ENCODE assay signal across 9 mouse cellular contexts in the genomic region with DNA sequence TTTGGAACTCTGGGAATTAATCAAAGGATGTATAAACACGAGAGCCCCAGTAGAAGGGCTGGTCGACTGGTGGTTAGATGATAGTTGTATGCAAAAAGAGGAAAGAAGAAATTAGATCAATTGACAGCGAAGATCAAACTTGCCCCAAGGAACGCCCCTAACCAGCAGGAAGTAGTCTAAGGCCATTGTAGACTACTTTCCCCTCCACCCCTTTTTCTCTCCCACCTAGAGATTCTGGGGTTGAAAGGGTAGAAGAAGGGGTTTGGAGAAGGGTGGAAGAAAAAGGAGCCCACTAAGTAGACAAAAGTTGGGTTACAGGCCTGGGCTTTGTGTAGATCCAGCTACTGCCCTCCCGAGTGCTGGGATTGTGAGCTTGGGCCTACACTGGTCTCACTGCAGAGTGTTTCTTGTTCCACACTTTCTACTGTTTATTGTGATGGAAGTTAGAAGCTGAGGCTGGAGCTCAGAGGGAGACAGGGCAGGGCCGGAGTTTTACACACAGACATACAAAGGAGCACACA.
DNase-seq lines count a peak whose midpoint lies in the region; ATAC-seq and TF ChIP-seq lines count a peak whose summit lies in the region.
"Had no signal": no experiment of that assay in that cellular context is flagged by ENCODE, and none has a peak within 500 bp of the region (broad histone marks: within the 10 kb centered on the region; RNA-seq: fewer than 3 reads in every experiment).

No protein-coding gene starts in this region.

- H3K9me3 ChIP-seq in heart, embryonic 13.5 days = no peaks in the 10 kb centered on the region
- H3K9me3 ChIP-seq in lung, postnatal 0 days (ENCODE audit: low read length) = no peaks in the 10 kb centered on the region
- H3K9me3 ChIP-seq: megakaryocyte, embryonic 14.5 days had no signal

- WGBS in heart, embryonic 13.5 days = 62% methylated on average over 6 of the region's 6 CpGs
- 68% methylated on average over 6 of the region's 6 CpGs for WGBS in lung, postnatal 0 days
- 60% methylated on average over 6 of the region's 6 CpGs for WGBS in bone marrow, adult 2 months
- WGBS in small intestine, adult 2 months = 81% methylated on average over 6 of the region's 6 CpGs

- DNase-seq in heart, postnatal 14 days = no peak
- no peak for DNase-seq in lung, postnatal 0 days (ENCODE audit: low spot score)
- no peak for DNase-seq in lung, postnatal 4 days
- DNase-seq in layer of hippocampus, adult 11-12 months (ENCODE audit: low spot score) = no peak
- no peak for DNase-seq in right cerebral cortex, postnatal 4 days

- no peak for TF ChIP-seq EP300 in lung, postnatal 0 days (IDR thresholded peaks at IDR 0.05)

- H3K4me3 ChIP-seq in heart, embryonic 13.5 days = no peak overlapping the region
- no peak overlapping the region for H3K4me3 ChIP-seq in lung, postnatal 0 days (ENCODE audit: low read depth, low read length)
- H3K4me3 ChIP-seq in bone marrow, adult 2 months (replicated peaks; ENCODE audit: control insufficient read depth, low read depth, low read length) = no peak overlapping the region
- no peak overlapping the region for H3K4me3 ChIP-seq in small intestine, adult 2 months (ENCODE audit: low read depth, low read length)

- H3K4me1 ChIP-seq in heart, embryonic 13.5 days = peaks cover 27% of the 10 kb centered on the region
- H3K4me1 ChIP-seq in lung, postnatal 0 days (ENCODE audit: insufficient read depth, low read depth, low read length) = peaks cover 11% of the 10 kb centered on the region; the same call in 1 of the 2 replicates
- H3K4me1 ChIP-seq in bone marrow, adult 2 months (ENCODE audit: control insufficient read depth, insufficient read depth, low read length) = peaks cover 2% of the 10 kb centered on the region; the same call in 1 of the 2 replicates
- peaks cover 11% of the 10 kb centered on the region; the same call in 1 of the 2 replicates for H3K4me1 ChIP-seq in small intestine, adult 2 months (ENCODE audit: control insufficient read depth, insufficient read depth, insufficient read length, low read length)

- ATAC-seq in heart, embryonic 13.5 days (ENCODE audit: extremely low read depth, insufficient number of reproducible peaks, low FRiP score, low TSS enrichment) = no peak
- no peak for ATAC-seq in lung, postnatal 0 days

- H3K36me3 ChIP-seq in heart, embryonic 13.5 days = no peaks in the 10 kb centered on the region
- no peaks in the 10 kb centered on the region for H3K36me3 ChIP-seq in lung, postnatal 0 days (ENCODE audit: insufficient read depth, low read length)
- no peaks in the 10 kb centered on the region for H3K36me3 ChIP-seq in small intestine, adult 2 months (ENCODE audit: control insufficient read depth, insufficient read depth, low read length)

- no peak for TF ChIP-seq POLR2A in bone marrow, adult 2 months (IDR thresholded peaks at IDR 0.05; ENCODE audit: borderline replicate concordance, control insufficient read depth, low read depth, low read length)
- no peak for TF ChIP-seq POLR2A in small intestine, adult 2 months (IDR thresholded peaks at IDR 0.05; ENCODE audit: low read depth, low read length)

- peaks cover 3% of the 10 kb centered on the region for H3K27me3 ChIP-seq in heart, embryonic 13.5 days (replicated peaks)
- H3K27me3 ChIP-seq in lung, postnatal 0 days (replicated peaks; ENCODE audit: insufficient read depth, low read length) = no peaks in the 10 kb centered on the region
- H3K27me3 ChIP-seq in small intestine, adult 2 months (ENCODE audit: control insufficient read depth, insufficient read depth, low read length) = no peaks in the 10 kb centered on the region
- H3K27me3 ChIP-seq: megakaryocyte, embryonic 14.5 days had no signal

- TF ChIP-seq CTCF in lung, postnatal 0 days (IDR thresholded peaks at IDR 0.05) = no peak
- no peak for TF ChIP-seq CTCF in bone marrow, adult 2 months (IDR thresholded peaks at IDR 0.05; ENCODE audit: control insufficient read depth, insufficient read depth, low read length)
- no peak for TF ChIP-seq CTCF in small intestine, adult 2 months (IDR thresholded peaks at IDR 0.05; ENCODE audit: extremely low read depth, insufficient read length, insufficient replicate concordance, low read depth, low read length)

- H3K4me2 ChIP-seq in heart, embryonic 13.5 days = peak overlapping the region; percentile 72
- H3K4me2 ChIP-seq in lung, postnatal 0 days (replicated peaks; ENCODE audit: low read depth, low read length) = no peak overlapping the region

- no peak overlapping the region for H3K9ac ChIP-seq in heart, embryonic 13.5 days
- H3K9ac ChIP-seq in lung, postnatal 0 days (replicated peaks; ENCODE audit: low read depth) = no peak overlapping the region

- peak overlapping the region; percentile 40; the same call in 1 of the 2 replicates for H3K27ac ChIP-seq in heart, embryonic 13.5 days (replicated peaks)
- peak overlapping the region; percentile 47; the same call in 1 of the 2 replicates for H3K27ac ChIP-seq in lung, postnatal 0 days (ENCODE audit: low read length)
- H3K27ac ChIP-seq in bone marrow, adult 2 months (ENCODE audit: control insufficient read depth, insufficient read depth, low read depth, low read length, poor library complexity) = peak overlapping the region; percentile 47; the same call in 1 of the 2 replicates
- H3K27ac ChIP-seq in small intestine, adult 2 months (ENCODE audit: insufficient read depth, low read depth, low read length) = peak overlapping the region; percentile 60

- intact Hi-C loops in heart, postnatal 14 days (cut with DNase I) = no loop called here
